Mouse (Mus musculus): ENCODE results near the gene Mars.
"Not testable (repeated sequence)": the region's sequence is repeated elsewhere in the genome, so short reads cannot be mapped to it uniquely, and the experiment has no call there.

Mars gene

GRCm38 (mm10) chr10:127336952-127337351 lies 25.4 kb upstream of the Mars start:
- DNase-seq = no peak

GRCm38 (mm10) chr10:127335271-127335670 lies 23.7 kb upstream of the Mars start:
- no peak for DNase-seq

GRCm38 (mm10) chr10:127333152-127333551 lies 21.6 kb upstream of the Mars start:
- no peak for DNase-seq

GRCm38 (mm10) chr10:127332211-127332874 lies 20.8 kb upstream of the Mars start:
- DNase-seq = no peak

- DNase-seq = no peak
Measured at GRCm38 (mm10) chr10:127330212-127330611, 18.6 kb upstream of the Mars start.

GRCm38 (mm10) chr10:127327461-127328145 lies 16.0 kb upstream of the Mars start:
- no peak for DNase-seq

- DNase-seq = no peak
Measured at GRCm38 (mm10) chr10:127326828-127327227, 15.2 kb upstream of the Mars start.

GRCm38 (mm10) chr10:127326017-127326801 lies 14.6 kb upstream of the Mars start:
- DNase-seq = peak; percentile 63

GRCm38 (mm10) chr10:127325454-127326016 lies 13.9 kb upstream of the Mars start:
- no peak for DNase-seq

GRCm38 (mm10) chr10:127324495-127324894 lies 12.9 kb upstream of the Mars start:
- DNase-seq = peak; percentile 79

- DNase-seq = peak; percentile 40
Measured at GRCm38 (mm10) chr10:127323131-127323855, 11.7 kb upstream of the Mars start.

- no peak for DNase-seq
Measured at GRCm38 (mm10) chr10:127322669-127323068, 11.1 kb upstream of the Mars start.

GRCm38 (mm10) chr10:127322178-127322577 lies 10.6 kb upstream of the Mars start:
- DNase-seq = no peak

GRCm38 (mm10) chr10:127321621-127322020 lies 10.0 kb upstream of the Mars start, which contains the start of gene Arhgap9:
Gene Arhgap9, plus strand, starts transcription at chr10:127321964.
- DNase-seq = no peak

GRCm38 (mm10) chr10:127319969-127320368 lies 8.4 kb upstream of the Mars start:
- no peak for DNase-seq

- DNase-seq = no peak
Measured at GRCm38 (mm10) chr10:127318009-127318408, 6.4 kb upstream of the Mars start.

GRCm38 (mm10) chr10:127317277-127317676 lies 5.7 kb upstream of the Mars start:
- DNase-seq = peak; percentile 43

GRCm38 (mm10) chr10:127314950-127315349 lies 3.4 kb upstream of the Mars start:
- DNase-seq = not testable (repeated sequence)

GRCm38 (mm10) chr10:127313516-127313915 lies 1.9 kb upstream of the Mars start:
- not testable (repeated sequence) for DNase-seq

GRCm38 (mm10) chr10:127312858-127313257 lies 1.3 kb upstream of the Mars start:
- DNase-seq = no peak

GRCm38 (mm10) chr10:127312356-127312676 lies 730 bp upstream of the Mars start:
- peak; percentile 85 for DNase-seq

All from liver (tissue).